Mouse (Mus musculus): ENCODE measurements around the gene Vsx1.

DNA sequence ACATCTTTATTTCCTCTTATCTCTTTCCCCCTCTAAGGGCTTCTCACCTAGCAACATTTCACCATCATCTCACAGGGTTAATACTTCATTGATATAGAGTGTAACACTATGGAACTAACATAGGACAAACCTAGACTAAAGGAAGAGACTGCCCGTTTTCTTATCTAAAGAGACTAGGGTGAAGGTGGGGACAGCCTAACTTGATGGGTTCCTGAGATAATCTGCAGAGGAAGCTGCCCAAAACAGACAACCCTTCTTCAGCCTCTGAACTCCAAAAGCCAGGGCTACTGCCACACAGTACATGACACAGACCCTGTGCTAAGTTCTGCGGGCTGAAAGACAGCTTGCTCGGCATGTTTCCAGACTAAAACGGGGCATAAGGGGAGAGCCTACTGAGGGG, 7.6 kb downstream of the Vsx1 start:
- no peak for TF ChIP-seq CTCF (IDR thresholded peaks at IDR 0.05; ENCODE audit: control insufficient read depth, insufficient read depth, insufficient replicate concordance, low read depth, low read length)
- no peak for TF ChIP-seq POLR2A (IDR thresholded peaks at IDR 0.05; ENCODE audit: control insufficient read depth, low read depth, low read length)

All from testis, adult 2 months (tissue).